Mouse (Mus musculus): ENCODE measurements around the gene Sart3.

The Sart3 gene

GRCm38 (mm10) chr5:113772450-113772895 is at the start of gene Sart3, which contains the start of gene Iscu:
Sart3 (minus strand) TSS chr5:113772510.
Iscu (plus strand) TSS chr5:113772748.
- peak; percentile 89 to 90 for DNase-seq (ENCODE audit: low read depth in 2 of 2, low spot score in 2 of 2)

GRCm38 (mm10) chr5:113818572-113818971 is 46.3 kb upstream of the Sart3 start:
- no peak for DNase-seq (ENCODE audit: low read depth in 2 of 2, low spot score in 2 of 2)

GRCm38 (mm10) chr5:113815638-113816152 is 43.4 kb upstream of the Sart3 start:
- DNase-seq (ENCODE audit: low read depth in 2 of 2, low spot score in 2 of 2): peak; percentile 64 to 72

GRCm38 (mm10) chr5:113815041-113815389 is 42.7 kb upstream of the Sart3 start:
- DNase-seq (ENCODE audit: low read depth in 2 of 2, low spot score in 2 of 2): no peak

- DNase-seq (ENCODE audit: low read depth in 2 of 2, low spot score in 2 of 2): no peak
Observed at GRCm38 (mm10) chr5:113814111-113815040, 42.1 kb upstream of the Sart3 start.

- DNase-seq (ENCODE audit: low read depth in 2 of 2, low spot score in 2 of 2): peak in 1 of 2 experiments; percentile 39
Observed at GRCm38 (mm10) chr5:113813608-113814007, 41.3 kb upstream of the Sart3 start.

- no peak for DNase-seq (ENCODE audit: low read depth in 2 of 2, low spot score in 2 of 2)
Observed at GRCm38 (mm10) chr5:113812638-113813037, 40.3 kb upstream of the Sart3 start.

- peak in 1 of 2 experiments; percentile 41 for DNase-seq (ENCODE audit: low read depth in 2 of 2, low spot score in 2 of 2)
Observed at GRCm38 (mm10) chr5:113811824-113812420, 39.6 kb upstream of the Sart3 start.

- no peak for DNase-seq (ENCODE audit: low read depth in 2 of 2, low spot score in 2 of 2)
Observed at GRCm38 (mm10) chr5:113810111-113810510, 37.8 kb upstream of the Sart3 start.

- DNase-seq (ENCODE audit: low read depth in 2 of 2, low spot score in 2 of 2): no peak
Observed at GRCm38 (mm10) chr5:113808177-113808576, 35.9 kb upstream of the Sart3 start.

- DNase-seq (ENCODE audit: low read depth in 2 of 2, low spot score in 2 of 2): no peak
Observed at GRCm38 (mm10) chr5:113807712-113808111, 35.4 kb upstream of the Sart3 start.

- DNase-seq (ENCODE audit: low read depth in 2 of 2, low spot score in 2 of 2): no peak
Observed at GRCm38 (mm10) chr5:113806414-113806813, 34.1 kb upstream of the Sart3 start.

GRCm38 (mm10) chr5:113805301-113805700 is 33.0 kb upstream of the Sart3 start:
- no peak for DNase-seq (ENCODE audit: low read depth in 2 of 2, low spot score in 2 of 2)

GRCm38 (mm10) chr5:113804395-113804966 is 32.2 kb upstream of the Sart3 start:
- DNase-seq (ENCODE audit: low read depth in 2 of 2, low spot score in 2 of 2): no peak

GRCm38 (mm10) chr5:113800280-113800679 is 28.0 kb upstream of the Sart3 start, which contains the start of gene Tmem119:
Tmem119 (minus strand) TSS chr5:113800516.
- no peak for DNase-seq (ENCODE audit: low read depth in 2 of 2, low spot score in 2 of 2)

GRCm38 (mm10) chr5:113799691-113800090 is 27.4 kb upstream of the Sart3 start:
- no peak for DNase-seq (ENCODE audit: low read depth in 2 of 2, low spot score in 2 of 2)

GRCm38 (mm10) chr5:113798525-113798924 is 26.2 kb upstream of the Sart3 start:
- DNase-seq (ENCODE audit: low read depth in 2 of 2, low spot score in 2 of 2): no peak

- DNase-seq (ENCODE audit: low read depth in 2 of 2, low spot score in 2 of 2): no peak
Observed at GRCm38 (mm10) chr5:113797149-113797882, 25.0 kb upstream of the Sart3 start.

- DNase-seq (ENCODE audit: low read depth in 2 of 2, low spot score in 2 of 2): no peak
Observed at GRCm38 (mm10) chr5:113796401-113797148, 24.3 kb upstream of the Sart3 start.
